Mouse (Mus musculus) gastrocnemius, postnatal 25 days (tissue): ENCODE measurements around the gene Tagap. TPM values are rescaled to one million over a fixed set of nuclear protein-coding genes. Genes with fewer than 3 reads are reported as not detected.
"Not testable (repeated sequence)": the region's sequence is repeated elsewhere in the genome, so short reads cannot be mapped to it uniquely, and the experiment has no call there.

Source experiments
- DNase-seq: peaks from one replicate; pipeline ENCODE4 v3.0.0; 2022
- total RNA-seq, 2 experiments: library from RNA; stranded (reverse); gene quantifications; 1 replicate in 1 of 2; 2 replicates in 1 of 2; pipeline ENCODE4 v1.2.3; 2021

The Tagap gene
- total RNA-seq, 2 experiments from 2014 or later = 1.8 TPM

- not testable (repeated sequence) for DNase-seq
These were observed 44.0 kb downstream of the Tagap start for GRCm38 (mm10) chr17:7969782-7970181.

DNA sequence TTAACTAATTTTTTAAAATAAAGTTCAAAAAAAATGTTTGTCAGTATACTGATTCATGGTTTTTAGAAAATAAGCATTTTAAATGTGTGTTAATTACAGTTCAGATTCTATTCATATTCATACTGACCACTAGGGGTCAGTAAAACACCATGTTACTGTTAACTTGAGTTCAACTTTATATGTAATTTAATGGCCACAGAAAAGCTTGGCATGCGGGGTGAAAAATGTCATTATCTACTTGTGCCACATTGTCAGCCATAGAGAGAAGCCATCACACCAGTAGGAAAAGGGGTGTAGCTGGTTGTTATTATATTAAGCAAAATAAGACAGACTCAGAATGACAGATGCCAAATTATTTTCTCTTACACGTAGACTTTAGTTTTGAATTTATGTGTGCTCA lies 57.7 kb downstream of the Tagap start:
- not testable (repeated sequence) for DNase-seq

Other genes starting within 250 kb of the Tagap start
- gene Fndc1, start 98.7 kb upstream of the Tagap start, total RNA-seq = 10 to 100 TPM; 46.0 to 52.2 TPM
- gene Rsph3a, start 19.6 kb downstream of the Tagap start, total RNA-seq = 10 to 100 TPM; 21.9 to 23.1 TPM
- under 1 TPM in 1 of 2 experiments, not detected in 1; 0.38 TPM for gene Gm49673, start 221.8 kb downstream of the Tagap start, total RNA-seq
- 10 to 100 TPM; 13.0 to 14.8 TPM for gene Rnaset2a, start 222.1 kb downstream of the Tagap start, total RNA-seq
- 10 to 100 TPM; 13.1 to 18.3 TPM for gene Fgfr1op, start 239.5 kb downstream of the Tagap start, total RNA-seq